Mouse (Mus musculus) lung, embryonic 14.5 days (tissue): ENCODE data around the gene Arl5c. TPM values are rescaled to one million over a fixed set of nuclear protein-coding genes. Genes with fewer than 3 reads are reported as not detected.

Experiments used
- ATAC-seq: fragments of 200-750 bp; cut with Nextera tagmentation; 2 replicates; pipeline ENCODE4 v1.8.0; 2017; ENCODE audit warnings: mild to moderate bottlenecking, moderate TSS enrichment, moderate library complexity; ENCODE audit not compliant: insufficient read depth
- DNase-seq: peaks from one replicate; pipeline ENCODE4 v3.0.0-alpha.2; 2015
- H3K27ac ChIP-seq: fragments of 300-500 bp; sonication (generic); 2 replicates; pipeline ENCODE4 v1.5.1; 2014; ENCODE audit warnings: low read depth, mild to moderate bottlenecking, moderate library complexity
- H3K27me3 ChIP-seq: fragments of 300-500 bp; sonication (generic); 2 replicates; pipeline ENCODE4 v1.6.1; 2014; ENCODE audit warnings: low read length, control low read depth; ENCODE audit not compliant: insufficient read depth
- H3K36me3 ChIP-seq: fragments of 300-500 bp; sonication (generic); 2 replicates; pipeline ENCODE4 v1.6.1; 2014; ENCODE audit warnings: control low read depth; ENCODE audit not compliant: insufficient read depth
- H3K4me1 ChIP-seq: fragments of 300-500 bp; sonication (generic); 2 replicates; pipeline ENCODE4 v1.6.1; 2014; ENCODE audit warnings: antibody characterized with exemption, control low read depth; ENCODE audit not compliant: insufficient read depth
- H3K4me2 ChIP-seq: fragments of 300-500 bp; sonication (generic); 2 replicates; pipeline ENCODE4 v1.6.1; 2014; ENCODE audit warnings: mild to moderate bottlenecking
- H3K4me3 ChIP-seq: fragments of 300-500 bp; sonication (generic); 2 replicates; pipeline ENCODE4 v1.5.1; 2014; ENCODE audit warnings: low read depth, low read length
- H3K9ac ChIP-seq: fragments of 300-500 bp; sonication (generic); 2 replicates; pipeline ENCODE4 v1.6.1; 2014
- H3K9me3 ChIP-seq: fragments of 300-500 bp; sonication (generic); 2 replicates; pipeline ENCODE4 v1.6.1; 2016; ENCODE audit warnings: low read depth, low read length, control low read depth
- CTCF ChIP-seq: IDR thresholded peaks from 2 replicates; pipeline ENCODE4 v1.5.1; 2016; ENCODE audit warnings: antibody characterized with exemption, low read depth
- WGBS: fragments of 180-500 bp; shearing (Covaris S2); extraction: QIAGEN DNeasy Blood & Tissue Kit; methylation state at CpG from one replicate; pipeline ENCODE4 v1.1.7; 2014; 5-methylcytosine and 5-hydroxymethylcytosine counted together
- microRNA-seq: library from miRNA; unstranded; fragments of <30 nt; microRNA quantifications from one replicate; pipeline ENCODE4, GENCODE M21; 2016; ENCODE audit warnings: borderline number of aligned reads
- polyA plus RNA-seq: library from polyadenylated mRNA; unstranded; fragments of >200 nt; fragmentation: Nextera tagmentation; extraction: Ambion mirVana; gene quantifications from 2 replicates; pipeline ENCODE4 v1.2.1, GENCODE M21; 2014

The Arl5c gene
- polyA plus RNA-seq, 1 experiment from 2014 or later, result 11.4 TPM

GRCm38 (mm10) chr11:97942420-97943111 lies 53.4 kb downstream of the Arl5c start:
- ATAC-seq (no peak), DNase-seq (no peak)
- H3K36me3 ChIP-seq, result no peaks in the 10 kb centered on the region
- WGBS, result 70% methylated on average over 15 of the region's 15 CpGs
- H3K27me3 ChIP-seq, result no peaks in the 10 kb centered on the region
- H3K27ac ChIP-seq, result no peak overlapping the region
- no peak overlapping the region for H3K9ac ChIP-seq
- no peak for TF ChIP-seq CTCF
- H3K4me1 ChIP-seq, result no peaks in the 10 kb centered on the region
- no peaks in the 10 kb centered on the region for H3K9me3 ChIP-seq
- no peak overlapping the region for H3K4me2 ChIP-seq
- H3K4me3 ChIP-seq, result no peak overlapping the region

Small RNA genes within 50 kb of the gene (microRNA-seq; reads per million reads assigned to microRNA genes)
- not detected for gene Gm22461
- gene Gm27597, result not detected

Other genes with a start within 250 kb of the Arl5c start
- 13.3 and 14.2 TPM in 2 replicates for gene Cwc25, start 229.6 kb downstream of the Arl5c start, polyA plus RNA-seq
- 0.32 TPM in 1 of 2 replicates, not detected in the other for gene 1700001P01Rik, start 220.3 kb downstream of the Arl5c start, polyA plus RNA-seq
- gene Rpl23, start 213.7 kb downstream of the Arl5c start, polyA plus RNA-seq, result 663 and 721 TPM in 2 replicates
- gene Lasp1, start 197.2 kb downstream of the Arl5c start, polyA plus RNA-seq, result 110 and 123 TPM in 2 replicates
- 6.1 and 6.8 TPM in 2 replicates for gene B230217C12Rik, start 155.4 kb downstream of the Arl5c start, polyA plus RNA-seq
- 0.84 and 0.85 TPM in 2 replicates for gene Fbxo47, start 112.0 kb downstream of the Arl5c start, polyA plus RNA-seq
- gene Plxdc1, start 9.7 kb downstream of the Arl5c start, polyA plus RNA-seq, result 0.53 and 0.64 TPM in 2 replicates
- 5.4 and 5.5 TPM in 2 replicates for gene Cacnb1, start 26.9 kb upstream of the Arl5c start, polyA plus RNA-seq
- 1,155 and 1,171 TPM in 2 replicates for gene Rpl19, start 30.5 kb upstream of the Arl5c start, polyA plus RNA-seq
- gene Stac2, start 57.3 kb upstream of the Arl5c start, polyA plus RNA-seq, result 0.05 and 0.14 TPM in 2 replicates
- gene Fbxl20, start 154.2 kb upstream of the Arl5c start, polyA plus RNA-seq, result 9.6 and 17.3 TPM in 2 replicates
- gene Med1, start 197.1 kb upstream of the Arl5c start, polyA plus RNA-seq, result 62.4 and 62.8 TPM in 2 replicates
- gene Cdk12, start 206.9 kb upstream of the Arl5c start, polyA plus RNA-seq, result 14.6 and 16.6 TPM in 2 replicates